Mouse (Mus musculus): ENCODE data around the gene Fam107b. TPM values are rescaled to one million over a fixed set of nuclear protein-coding genes. Genes with fewer than 3 reads are reported as not detected.
"Not testable (repeated sequence)": the region's sequence is repeated elsewhere in the genome, so short reads cannot be mapped to it uniquely, and the experiment has no call there.

Gene Fam107b
- polyA plus RNA-seq, 1 experiment from 2014 or later = 36.0 TPM

- H3K9me3 ChIP-seq (ENCODE audit: control insufficient read depth, low read length) = no peaks in the 10 kb centered on the region
- no peak overlapping the region for H3K4me3 ChIP-seq (ENCODE audit: low read depth, low read length)
- H3K27me3 ChIP-seq (replicated peaks; ENCODE audit: control insufficient read depth, insufficient read depth, low read length) = no peaks in the 10 kb centered on the region
- no peak overlapping the region for H3K4me2 ChIP-seq
- H3K4me1 ChIP-seq (replicated peaks; ENCODE audit: control insufficient read depth, insufficient read depth, low read length) = no peaks in the 10 kb centered on the region
- H3K9ac ChIP-seq (ENCODE audit: low read depth, low read length) = no peak overlapping the region
- H3K36me3 ChIP-seq (ENCODE audit: control insufficient read depth, insufficient read depth, low read length) = no peaks in the 10 kb centered on the region
- H3K27ac ChIP-seq (ENCODE audit: low read depth, low read length) = no peak overlapping the region
- ATAC-seq (replicated peaks; ENCODE audit: low FRiP score) (no peak), DNase-seq (ENCODE audit: low spot score) (no peak)
- 68% methylated on average over 4 of the region's 4 CpGs for WGBS
Measured at GRCm38 (mm10) chr2:3690221-3690620, 119.9 kb downstream of the Fam107b start.

GRCm38 (mm10) chr2:3692833-3693232, 122.5 kb downstream of the Fam107b start:
- no peaks in the 10 kb centered on the region for H3K9me3 ChIP-seq (ENCODE audit: control insufficient read depth, low read length)
- H3K9ac ChIP-seq (ENCODE audit: low read depth, low read length) = no peak overlapping the region
- H3K36me3 ChIP-seq (ENCODE audit: control insufficient read depth, insufficient read depth, low read length) = no peaks in the 10 kb centered on the region
- ATAC-seq (replicated peaks; ENCODE audit: low FRiP score) (no peak), DNase-seq (ENCODE audit: low spot score) (no peak)
- no peak overlapping the region for H3K4me2 ChIP-seq
- no peaks in the 10 kb centered on the region for H3K4me1 ChIP-seq (replicated peaks; ENCODE audit: control insufficient read depth, insufficient read depth, low read length)
- 68% methylated on average over 2 of the region's 2 CpGs for WGBS
- no peak overlapping the region for H3K27ac ChIP-seq (ENCODE audit: low read depth, low read length)
- no peaks in the 10 kb centered on the region for H3K27me3 ChIP-seq (replicated peaks; ENCODE audit: control insufficient read depth, insufficient read depth, low read length)
- H3K4me3 ChIP-seq (ENCODE audit: low read depth, low read length) = no peak overlapping the region

- H3K4me2 ChIP-seq = no peak overlapping the region
- H3K36me3 ChIP-seq (ENCODE audit: control insufficient read depth, insufficient read depth, low read length) = no peaks in the 10 kb centered on the region
- H3K9ac ChIP-seq (ENCODE audit: low read depth, low read length) = no peak overlapping the region
- DNase-seq (ENCODE audit: low spot score) (no peak), ATAC-seq (replicated peaks; ENCODE audit: low FRiP score) (no peak)
- H3K27me3 ChIP-seq (replicated peaks; ENCODE audit: control insufficient read depth, insufficient read depth, low read length) = no peaks in the 10 kb centered on the region
- 0 out of 2 replicates have a peak, but pooled peaks cover 2% of the 10 kb centered on the region for H3K4me1 ChIP-seq (replicated peaks; ENCODE audit: control insufficient read depth, insufficient read depth, low read length)
- no peaks in the 10 kb centered on the region for H3K9me3 ChIP-seq (ENCODE audit: control insufficient read depth, low read length)
- 77% methylated on average over 5 of the region's 5 CpGs for WGBS
- no peak overlapping the region for H3K4me3 ChIP-seq (ENCODE audit: low read depth, low read length)
- H3K27ac ChIP-seq (ENCODE audit: low read depth, low read length) = no peak overlapping the region
Measured at GRCm38 (mm10) chr2:3695900-3696299, 125.6 kb downstream of the Fam107b start.

GRCm38 (mm10) chr2:3700368-3700767, 130.1 kb downstream of the Fam107b start:
- Histone ChIP-seq H3K4me2 (no peak overlapping the region), H3K27ac (ENCODE audit: low read depth, low read length) (no peak overlapping the region), H3K27me3 (replicated peaks; ENCODE audit: control insufficient read depth, insufficient read depth, low read length) (no peaks in the 10 kb centered on the region), H3K9ac (ENCODE audit: low read depth, low read length) (no peak overlapping the region), H3K4me3 (ENCODE audit: low read depth, low read length) (no peak overlapping the region), H3K4me1 (replicated peaks; ENCODE audit: control insufficient read depth, insufficient read depth, low read length) (peaks cover 14% of the 10 kb centered on the region; the same call in 1 of the 2 replicates), H3K9me3 (ENCODE audit: control insufficient read depth, low read length) (no peaks in the 10 kb centered on the region), H3K36me3 (ENCODE audit: control insufficient read depth, insufficient read depth, low read length) (no peaks in the 10 kb centered on the region)
- DNase-seq (ENCODE audit: low spot score) = no peak
- no peak for ATAC-seq (replicated peaks; ENCODE audit: low FRiP score)
- 59% methylated on average over 1 of the region's 1 CpGs for WGBS

- Histone ChIP-seq H3K9ac (ENCODE audit: low read depth, low read length) (no peak overlapping the region), H3K4me2 (no peak overlapping the region), H3K4me3 (ENCODE audit: low read depth, low read length) (no peak overlapping the region), H3K4me1 (replicated peaks; ENCODE audit: control insufficient read depth, insufficient read depth, low read length) (peaks cover 14% of the 10 kb centered on the region; the same call in 1 of the 2 replicates), H3K27me3 (replicated peaks; ENCODE audit: control insufficient read depth, insufficient read depth, low read length) (no peaks in the 10 kb centered on the region), H3K36me3 (ENCODE audit: control insufficient read depth, insufficient read depth, low read length) (no peaks in the 10 kb centered on the region), H3K27ac (ENCODE audit: low read depth, low read length) (no peak overlapping the region), H3K9me3 (ENCODE audit: control insufficient read depth, low read length) (no peaks in the 10 kb centered on the region)
- WGBS = 73% methylated on average over 7 of the region's 7 CpGs
- DNase-seq (ENCODE audit: low spot score) = no peak
- ATAC-seq (replicated peaks; ENCODE audit: low FRiP score) = 0 out of 2 replicates have a peak, but pooled peaks have one; percentile 57
Measured at GRCm38 (mm10) chr2:3702640-3703190, 132.4 kb downstream of the Fam107b start.

GRCm38 (mm10) chr2:3703806-3704205, 133.5 kb downstream of the Fam107b start:
- no peak overlapping the region for H3K9ac ChIP-seq (ENCODE audit: low read depth, low read length)
- no peak for DNase-seq (ENCODE audit: low spot score)
- H3K4me2 ChIP-seq = no peak overlapping the region
- no peaks in the 10 kb centered on the region for H3K9me3 ChIP-seq (ENCODE audit: control insufficient read depth, low read length)
- H3K4me3 ChIP-seq (ENCODE audit: low read depth, low read length) = no peak overlapping the region
- no peaks in the 10 kb centered on the region for H3K36me3 ChIP-seq (ENCODE audit: control insufficient read depth, insufficient read depth, low read length)
- no peak overlapping the region for H3K27ac ChIP-seq (ENCODE audit: low read depth, low read length)
- no peak for ATAC-seq (replicated peaks; ENCODE audit: low FRiP score)
- peaks cover 14% of the 10 kb centered on the region; the same call in 1 of the 2 replicates for H3K4me1 ChIP-seq (replicated peaks; ENCODE audit: control insufficient read depth, insufficient read depth, low read length)
- no peaks in the 10 kb centered on the region for H3K27me3 ChIP-seq (replicated peaks; ENCODE audit: control insufficient read depth, insufficient read depth, low read length)
- WGBS = 45% methylated on average over 2 of the region's 2 CpGs

- no peaks in the 10 kb centered on the region for H3K9me3 ChIP-seq (ENCODE audit: control insufficient read depth, low read length)
- ATAC-seq (replicated peaks; ENCODE audit: low FRiP score) (no peak), DNase-seq (ENCODE audit: low spot score) (no peak)
- no peak overlapping the region for H3K27ac ChIP-seq (ENCODE audit: low read depth, low read length)
- no peak overlapping the region for H3K9ac ChIP-seq (ENCODE audit: low read depth, low read length)
- no peak overlapping the region for H3K4me3 ChIP-seq (ENCODE audit: low read depth, low read length)
- no peaks in the 10 kb centered on the region for H3K27me3 ChIP-seq (replicated peaks; ENCODE audit: control insufficient read depth, insufficient read depth, low read length)
- H3K36me3 ChIP-seq (ENCODE audit: control insufficient read depth, insufficient read depth, low read length) = no peaks in the 10 kb centered on the region
- peaks cover 14% of the 10 kb centered on the region; the same call in 1 of the 2 replicates for H3K4me1 ChIP-seq (replicated peaks; ENCODE audit: control insufficient read depth, insufficient read depth, low read length)
- 65% methylated on average over 9 of the region's 9 CpGs for WGBS
- H3K4me2 ChIP-seq = no peak overlapping the region
Measured at GRCm38 (mm10) chr2:3704311-3705162, 134.2 kb downstream of the Fam107b start.

- peaks cover 14% of the 10 kb centered on the region; the same call in 1 of the 2 replicates for H3K4me1 ChIP-seq (replicated peaks; ENCODE audit: control insufficient read depth, insufficient read depth, low read length)
- not testable (repeated sequence) for H3K4me2 ChIP-seq; H3K27me3 ChIP-seq (replicated peaks; ENCODE audit: control insufficient read depth, insufficient read depth, low read length); H3K9ac ChIP-seq (ENCODE audit: low read depth, low read length); H3K27ac ChIP-seq (ENCODE audit: low read depth, low read length); ATAC-seq (replicated peaks; ENCODE audit: low FRiP score); H3K4me3 ChIP-seq (ENCODE audit: low read depth, low read length); H3K36me3 ChIP-seq (ENCODE audit: control insufficient read depth, insufficient read depth, low read length); DNase-seq (ENCODE audit: low spot score); H3K9me3 ChIP-seq (ENCODE audit: control insufficient read depth, low read length)
- 31% methylated on average over 3 of the region's 3 CpGs for WGBS
Measured at GRCm38 (mm10) chr2:3705283-3705682, 135.0 kb downstream of the Fam107b start.
